Mouse (Mus musculus): Measurements from ENCODE around the gene Gm7735.
"Not testable (repeated sequence)": the region's sequence is repeated elsewhere in the genome, so short reads cannot be mapped to it uniquely, and the experiment has no call there.

Gene Gm7735

GRCm38 (mm10) chr16:89169190-89169589, at the start of gene Gm7735:
Gene Gm7735, plus strand, starts transcription at chr16:89169490.
- DNase-seq: not testable (repeated sequence)

GRCm38 (mm10) chr16:89140551-89140950, 28.7 kb upstream of the Gm7735 start, which contains the start of gene Gm6358:
Gene Gm6358, plus strand, starts transcription at chr16:89140851.
- no peak for DNase-seq

- no peak for DNase-seq
Observed at GRCm38 (mm10) chr16:89150786-89151185, 18.5 kb upstream of the Gm7735 start, which contains the start of gene Gm10061. Gene Gm10061, plus strand, starts transcription at chr16:89151086.

GRCm38 (mm10) chr16:89157652-89158051, 11.6 kb upstream of the Gm7735 start, which contains the start of gene Gm9789:
Gene Gm9789, plus strand, starts transcription at chr16:89157952.
- no peak for DNase-seq

GRCm38 (mm10) chr16:89174435-89174834, 5.1 kb downstream of the Gm7735 start, which contains the start of gene 1110057P08Rik:
Gene 1110057P08Rik, plus strand, starts transcription at chr16:89174735.
- DNase-seq: no peak

GRCm38 (mm10) chr16:89188621-89189020, 19.3 kb downstream of the Gm7735 start:
- DNase-seq: no peak

- DNase-seq: no peak
Observed at GRCm38 (mm10) chr16:89205561-89205960, 36.3 kb downstream of the Gm7735 start, which contains the start of gene Krtap20-2. Gene Krtap20-2, plus strand, starts transcription at chr16:89205861.
